Mouse (Mus musculus) liver, embryonic 14.5 days (tissue): ENCODE measurements around the gene Spp2.

Source experiments
- CTCF ChIP-seq: IDR thresholded peaks from 2 replicates; pipeline ENCODE4 v1.5.1; 2016; ENCODE audit warnings: antibody characterized with exemption, low read depth, control low read depth
- EP300 ChIP-seq: IDR thresholded peaks from 2 replicates; pipeline ENCODE4 v1.6.1; 2016; ENCODE audit warnings: antibody characterized with exemption, low read depth

DNA sequence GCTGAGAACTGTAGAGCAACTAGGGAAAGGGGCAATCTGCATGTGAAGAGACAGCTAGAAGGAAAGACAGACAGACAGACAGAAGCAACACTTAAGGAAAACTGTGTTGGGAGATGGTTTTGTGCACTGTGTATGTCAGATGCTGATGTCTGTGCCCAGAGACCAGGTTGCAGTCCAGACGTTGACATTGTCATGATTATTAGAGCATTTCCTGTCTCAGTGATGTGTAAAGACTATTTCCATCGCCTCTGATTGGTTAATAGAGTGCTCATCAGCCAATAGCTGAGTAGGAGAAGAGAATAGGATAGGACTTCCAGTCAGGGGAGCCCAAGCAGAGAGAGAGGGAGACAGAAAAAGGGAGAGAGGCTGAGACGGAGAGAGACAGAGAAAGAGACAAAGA is 25.8 kb downstream of the Spp2 start:
- TF ChIP-seq CTCF (no peak), EP300 (no peak)
